Mouse (Mus musculus) thymus, postnatal 0 days (tissue): ENCODE results near the gene Marc2. TPM values are rescaled to one million over a fixed set of nuclear protein-coding genes. Genes with fewer than 3 reads are reported as not detected.

ENCODE experiments used
- microRNA counts: library from miRNA; unstranded; fragments of <30 nt; microRNA quantifications from one replicate; lab custom pipeline; 2015
- microRNA-seq: library from miRNA; unstranded; fragments of <30 nt; microRNA quantifications from one replicate; pipeline ENCODE4, GENCODE M21; 2016; ENCODE audit warnings: borderline number of aligned reads
- polyA plus RNA-seq: library from polyadenylated mRNA; unstranded; fragments of >200 nt; fragmentation: Nextera tagmentation; extraction: Ambion mirVana; gene quantifications from 2 replicates; pipeline ENCODE4 v1.2.1, GENCODE M21; 2015

Gene Marc2
- polyA plus RNA-seq, 1 experiment from 2014 or later, result 272 TPM

MicroRNAs encoded within 50 kb of the gene (microRNA counts, 519-probe panel; counts per million panel counts)
- 473 counts per million, percentile 71 among the panel's probes with 10 or more counts for microRNA mmu-miR-1981 (lab: Ali Mortazavi, UCI)

Small RNAs within 50 kb of the gene (microRNA-seq; reads per million reads assigned to microRNA genes)
- 106 reads per million, percentile 46 among the genes with 10 or more reads in this experiment for gene Mir1981

Other genes starting within 250 kb of the Marc2 start
- gene Hlx, start 113.8 kb downstream of the Marc2 start, polyA plus RNA-seq, result 5.4 and 5.8 TPM in 2 replicates
- 1.7 and 2.0 TPM in 2 replicates for gene Marc1, start 35.1 kb downstream of the Marc2 start, polyA plus RNA-seq
- gene C130074G19Rik, start 36.8 kb upstream of the Marc2 start, polyA plus RNA-seq, result 0.86 and 1.1 TPM in 2 replicates
- gene Mark1, start 153.1 kb upstream of the Marc2 start, polyA plus RNA-seq, result 0.90 and 1.1 TPM in 2 replicates